Mouse (Mus musculus) forebrain, postnatal 0 days (tissue): ENCODE measurements at regions not wholly inside any gene's neighbourhood (a gene's known extent, or its start where the extent isn't known, plus 50 kb on each side); places are given as distances from the start of the nearest gene placed in this dataset.

Experiments used
- ATAC-seq: fragments of 200-750 bp; cut with Nextera tagmentation; 2 replicates; pipeline ENCODE4 v1.8.0; 2017; ENCODE audit warnings: mild to moderate bottlenecking, moderate library complexity
- DNase-seq: peaks from one replicate; pipeline ENCODE4 v3.0.0-alpha.2; 2015
- H3K27ac ChIP-seq: fragments of 300-500 bp; sonication (generic); 2 replicates; pipeline ENCODE4 v1.5.1; 2014; ENCODE audit warnings: low read depth, mild to moderate bottlenecking, antibody characterized with exemption, low read length, moderate library complexity, mixed read lengths
- H3K27me3 ChIP-seq: fragments of 300-500 bp; sonication (generic); 2 replicates; pipeline ENCODE4 v1.6.1; 2014; ENCODE audit warnings: mild to moderate bottlenecking, low read length, mixed read lengths; ENCODE audit not compliant: insufficient read depth
- H3K36me3 ChIP-seq: fragments of 300-500 bp; sonication (generic); 2 replicates; pipeline ENCODE4 v1.6.1; 2014; ENCODE audit warnings: mild to moderate bottlenecking, moderate library complexity; ENCODE audit not compliant: insufficient read depth
- H3K4me1 ChIP-seq: fragments of 300-500 bp; sonication (generic); 2 replicates; pipeline ENCODE4 v1.6.1; 2014; ENCODE audit warnings: antibody characterized with exemption; ENCODE audit not compliant: insufficient read depth
- H3K4me2 ChIP-seq: fragments of 300-500 bp; sonication (generic); 2 replicates; pipeline ENCODE4 v1.6.1; 2014; ENCODE audit warnings: low read depth, mild to moderate bottlenecking, moderate library complexity
- H3K4me3 ChIP-seq: fragments of 300-500 bp; sonication (generic); 2 replicates; pipeline ENCODE4 v1.5.1; 2014; ENCODE audit warnings: low read depth, low read length, mixed read lengths
- H3K9ac ChIP-seq: fragments of 300-500 bp; sonication (generic); 2 replicates; pipeline ENCODE4 v1.6.1; 2014; ENCODE audit warnings: mild to moderate bottlenecking
- H3K9me3 ChIP-seq: fragments of 300-500 bp; sonication (generic); 2 replicates; pipeline ENCODE4 v1.6.1; 2016; ENCODE audit warnings: low read length
- CTCF ChIP-seq: sonication (generic); IDR thresholded peaks from 2 replicates; pipeline ENCODE4 v1.5.1; 2016; ENCODE audit warnings: antibody characterized with exemption, control low read depth, low read depth
- WGBS: fragments of 180-500 bp; shearing (Covaris S2); extraction: QIAGEN DNeasy Blood & Tissue Kit; methylation state at CpG from one replicate; pipeline ENCODE4 v1.1.7; 2014; 5-methylcytosine and 5-hydroxymethylcytosine counted together

DNA sequence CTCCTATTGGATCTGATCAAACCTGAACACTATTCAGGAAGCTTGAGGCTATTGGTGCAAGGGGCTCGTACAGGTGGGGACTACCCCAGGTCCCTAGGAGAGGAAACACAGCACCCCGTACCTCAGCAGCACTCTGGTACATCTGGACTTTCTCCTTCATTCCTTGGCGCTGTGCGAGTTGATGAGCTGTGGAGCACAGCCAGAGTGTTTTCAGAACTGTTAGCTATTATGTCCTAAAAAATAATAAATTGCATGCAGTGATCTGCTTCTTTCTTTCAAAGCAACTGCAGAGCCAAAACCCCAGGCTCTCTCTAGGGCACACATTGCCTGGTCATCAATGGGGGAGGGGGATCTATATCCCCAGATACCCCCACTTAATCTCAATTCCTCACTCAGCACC is 122.6 kb downstream of the Gm12728 start:
- no peak overlapping the region for H3K4me2 ChIP-seq
- no peak overlapping the region for H3K9ac ChIP-seq
- no peak overlapping the region for H3K4me3 ChIP-seq
- H3K27me3 ChIP-seq = no peaks in the 10 kb centered on the region
- no peak overlapping the region for H3K27ac ChIP-seq
- no peak for ATAC-seq
- DNase-seq = no peak
- no peaks in the 10 kb centered on the region for H3K36me3 ChIP-seq
- WGBS = 80% methylated on average over 4 of the region's 4 CpGs
- no peaks in the 10 kb centered on the region for H3K9me3 ChIP-seq
- no peak for TF ChIP-seq CTCF
- no peaks in the 10 kb centered on the region for H3K4me1 ChIP-seq

DNA sequence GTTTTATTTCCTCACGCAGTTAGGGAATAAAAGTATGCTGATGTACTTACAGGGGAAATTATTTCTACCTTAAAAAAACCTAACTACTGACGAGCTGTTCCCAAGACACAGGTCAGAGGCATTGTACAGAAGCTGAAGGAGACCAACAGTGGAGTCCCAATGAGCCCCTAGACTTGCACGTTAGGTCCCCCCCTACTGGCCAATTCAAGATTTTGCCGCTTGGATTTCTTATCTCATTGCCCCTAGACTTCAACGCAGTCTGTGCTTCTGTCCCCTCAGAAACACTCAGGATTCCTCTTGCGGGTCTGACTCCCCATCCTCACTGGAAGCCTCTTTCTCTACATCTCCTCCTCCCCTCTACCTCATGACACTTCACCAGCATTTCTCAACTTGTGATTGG is 125.3 kb downstream of the Gm12728 start:
- Histone ChIP-seq H3K4me1 (no peaks in the 10 kb centered on the region), H3K36me3 (no peaks in the 10 kb centered on the region), H3K4me3 (no peak overlapping the region), H3K9ac (no peak overlapping the region), H3K4me2 (no peak overlapping the region), H3K9me3 (no peaks in the 10 kb centered on the region), H3K27me3 (no peaks in the 10 kb centered on the region), H3K27ac (no peak overlapping the region)
- 41% methylated on average over 6 of the region's 6 CpGs for WGBS
- ATAC-seq (no peak), DNase-seq (peak; percentile 15)
- peak; percentile 45 for TF ChIP-seq CTCF

- 93% methylated on average over 9 of the region's 9 CpGs for WGBS
- no peaks in the 10 kb centered on the region for H3K27me3 ChIP-seq
- no peaks in the 10 kb centered on the region for H3K36me3 ChIP-seq
- H3K4me3 ChIP-seq = no peak overlapping the region
- ATAC-seq (no peak), DNase-seq (no peak)
- TF ChIP-seq CTCF = no peak
- no peaks in the 10 kb centered on the region for H3K4me1 ChIP-seq
- H3K4me2 ChIP-seq = no peak overlapping the region
- H3K9ac ChIP-seq = no peak overlapping the region
- no peaks in the 10 kb centered on the region for H3K9me3 ChIP-seq
- H3K27ac ChIP-seq = no peak overlapping the region
These were observed 126.6 kb downstream of the Gm12728 start for GRCm38 (mm10) chr4:105916229-105916628.

DNA sequence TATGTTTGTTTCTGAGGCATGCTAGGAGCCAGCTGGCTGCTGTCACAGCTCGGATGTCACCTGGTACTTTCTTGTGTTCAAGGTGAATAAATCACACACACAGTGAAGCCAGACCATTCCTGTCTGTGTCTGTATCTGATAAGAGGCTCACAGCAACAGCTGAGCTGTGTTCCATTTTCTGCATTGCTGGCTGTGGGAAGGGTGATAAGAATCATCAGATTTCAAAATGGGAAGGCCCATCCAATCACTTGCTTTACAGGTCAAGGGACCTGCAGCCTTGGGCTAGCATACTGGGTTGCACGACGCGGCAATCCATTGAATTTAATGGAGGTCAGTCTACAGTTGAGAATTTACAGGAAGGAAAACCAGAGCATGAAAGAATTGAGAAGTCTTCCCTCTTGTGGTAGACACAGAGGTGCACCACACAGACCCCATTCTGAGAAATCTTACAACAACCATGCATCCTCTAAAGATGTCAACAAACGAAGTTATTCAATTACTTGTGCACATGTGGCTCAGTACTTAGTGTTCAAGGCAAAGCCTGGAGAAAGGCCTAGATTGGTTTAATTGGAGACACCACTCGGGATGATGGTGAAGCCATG is 135.2 kb downstream of the Gm12728 start:
- TF ChIP-seq CTCF = peak; percentile 43
- DNase-seq (no peak), ATAC-seq (no peak)
- WGBS = 85% methylated on average over 6 of the region's 6 CpGs
- Histone ChIP-seq H3K27me3 (no peaks in the 10 kb centered on the region), H3K4me1 (no peaks in the 10 kb centered on the region), H3K9ac (no peak overlapping the region), H3K36me3 (no peaks in the 10 kb centered on the region), H3K9me3 (no peaks in the 10 kb centered on the region), H3K27ac (no peak overlapping the region), H3K4me3 (no peak overlapping the region), H3K4me2 (no peak overlapping the region)

- DNase-seq (no peak), ATAC-seq (no peak)
- WGBS = 81% methylated on average over 2 of the region's 2 CpGs
- H3K9me3 ChIP-seq = no peaks in the 10 kb centered on the region
- H3K4me3 ChIP-seq = no peak overlapping the region
- no peaks in the 10 kb centered on the region for H3K4me1 ChIP-seq
- H3K27ac ChIP-seq = no peak overlapping the region
- no peaks in the 10 kb centered on the region for H3K36me3 ChIP-seq
- no peaks in the 10 kb centered on the region for H3K27me3 ChIP-seq
- no peak overlapping the region for H3K9ac ChIP-seq
- no peak for TF ChIP-seq CTCF
- H3K4me2 ChIP-seq = no peak overlapping the region
These were observed 135.8 kb downstream of the Gm12728 start for GRCm38 (mm10) chr4:105925506-105925905.

- Histone ChIP-seq H3K4me1 (no peaks in the 10 kb centered on the region), H3K9ac (no peak overlapping the region), H3K4me2 (no peak overlapping the region), H3K9me3 (no peaks in the 10 kb centered on the region), H3K27ac (no peak overlapping the region), H3K36me3 (no peaks in the 10 kb centered on the region), H3K27me3 (no peaks in the 10 kb centered on the region), H3K4me3 (no peak overlapping the region)
- TF ChIP-seq CTCF = no peak
- ATAC-seq = no peak
- WGBS = 95% methylated on average over 10 of the region's 10 CpGs
- DNase-seq = no peak
These were observed 140.0 kb downstream of the Gm12728 start for GRCm38 (mm10) chr4:105929658-105930057.

DNA sequence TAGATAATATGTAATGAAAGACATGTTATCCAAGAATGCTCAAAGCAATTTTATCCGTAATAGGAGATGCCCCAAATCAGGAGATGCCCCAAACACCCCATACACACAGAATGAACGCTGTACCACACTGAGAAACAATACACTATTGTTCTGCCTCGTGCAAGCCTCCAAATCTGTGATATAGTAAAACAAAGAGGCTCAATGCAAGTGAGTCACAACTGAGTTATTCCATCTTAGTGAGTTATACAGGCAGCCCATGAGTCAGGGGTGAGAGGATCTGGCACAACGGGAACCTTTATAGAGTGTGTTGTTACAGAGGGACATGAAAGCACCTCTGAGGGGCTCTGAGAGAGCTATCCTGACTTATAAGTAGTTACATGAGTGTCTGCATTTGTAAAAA is 145.3 kb downstream of the Gm12728 start:
- Histone ChIP-seq H3K36me3 (no peaks in the 10 kb centered on the region), H3K4me1 (no peaks in the 10 kb centered on the region), H3K4me2 (no peak overlapping the region), H3K9ac (no peak overlapping the region), H3K9me3 (no peaks in the 10 kb centered on the region), H3K27me3 (no peaks in the 10 kb centered on the region), H3K27ac (no peak overlapping the region), H3K4me3 (no peak overlapping the region)
- no peak for TF ChIP-seq CTCF
- ATAC-seq = no peak
- 39% methylated on average over 4 of the region's 4 CpGs for WGBS
- no peak for DNase-seq
